In the genomic region with DNA sequence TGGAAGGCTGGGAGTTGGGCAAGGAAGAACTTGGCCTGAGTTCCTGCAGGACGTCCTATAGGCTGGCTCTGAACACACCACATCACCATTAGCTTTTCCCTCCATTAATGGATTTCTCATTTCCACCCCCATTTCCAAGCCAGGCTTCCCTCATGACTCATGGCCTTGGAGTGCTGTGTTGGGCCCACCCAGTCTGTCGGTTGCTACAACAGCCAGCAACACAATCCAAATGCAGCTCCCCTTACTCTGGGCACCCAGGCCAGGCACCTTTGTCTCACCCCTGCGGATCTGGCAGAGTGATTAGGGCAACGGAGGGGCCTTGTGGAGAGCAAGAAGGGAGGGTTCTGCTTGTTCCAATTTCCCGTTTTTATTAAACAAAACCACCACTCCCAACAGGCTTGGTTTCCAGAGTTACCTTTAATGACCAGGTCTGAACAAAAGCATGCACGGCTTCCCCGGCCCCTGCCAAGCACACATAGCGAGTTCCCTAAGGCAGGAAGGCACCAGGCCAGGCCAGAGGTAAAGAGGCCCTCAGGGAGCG, we compare ENCODE assay signal across 9 mouse cellular contexts. TPM values are rescaled to one million over a fixed set of nuclear protein-coding genes. Genes with fewer than 3 reads are reported as not detected.
DNase-seq lines count a peak whose midpoint lies in the region; ATAC-seq and TF ChIP-seq lines count a peak whose summit lies in the region.
"Had no signal": no experiment of that assay in that cellular context is flagged by ENCODE, and none has a peak within 500 bp of the region (broad histone marks: within the 10 kb centered on the region; RNA-seq: fewer than 3 reads in every experiment).

No protein-coding gene starts in this region.

- no peak for TF ChIP-seq POLR2A in limb, embryonic 14.5 days (IDR thresholded peaks at IDR 0.05; ENCODE audit: borderline replicate concordance, extremely low read depth, insufficient read depth, insufficient read length)

- DNase-seq in 3T3-L1 (ENCODE audit: low read depth, low spot score) (peak; percentile 95), NIH3T3 (ENCODE audit: low read depth) (peak; percentile 94), liver (no peak)
- peak; percentile 81 to 91 for DNase-seq in heart, adult 18-20 months
- peak; percentile 61 for DNase-seq in limb, embryonic 14.5 days (ENCODE audit: low spot score)
- DNase-seq in spleen, postnatal 10 days (ENCODE audit: low spot score in 2 of 2) = no peak
- no peak for DNase-seq in frontal cortex, postnatal 25 days (ENCODE audit: low spot score in 2 of 2)
- DNase-seq in cerebellum, postnatal 36 days = no peak
- DNase-seq: left cerebral cortex, postnatal 4 days had no signal

- peaks cover 17% of the 10 kb centered on the region for H3K36me3 ChIP-seq in limb, embryonic 14.5 days (ENCODE audit: control insufficient read depth, insufficient read depth, low read length)

- peak; percentile 73 for ATAC-seq in limb, embryonic 14.5 days (ENCODE audit: low FRiP score, low read depth)

- no peak overlapping the region for H3K4me3 ChIP-seq in limb, embryonic 14.5 days (replicated peaks; ENCODE audit: low read length)

- peak overlapping the region; percentile 75 for H3K27ac ChIP-seq in limb, embryonic 14.5 days (replicated peaks; ENCODE audit: low read depth, low read length)

- H3K27me3 ChIP-seq in limb, embryonic 14.5 days (ENCODE audit: control insufficient read depth, insufficient read depth, low read length) = peaks cover 18% of the 10 kb centered on the region

- no peaks in the 10 kb centered on the region for H3K9me3 ChIP-seq in limb, embryonic 14.5 days (ENCODE audit: control insufficient read depth, low read length)

- no peak overlapping the region for H3K4me2 ChIP-seq in limb, embryonic 14.5 days (replicated peaks; ENCODE audit: low read depth, low read length, severe bottlenecking)

- peaks cover 31% of the 10 kb centered on the region for H3K4me1 ChIP-seq in limb, embryonic 14.5 days (ENCODE audit: control insufficient read depth, insufficient read depth, low read length)

- H3K9ac ChIP-seq in limb, embryonic 14.5 days (ENCODE audit: low read depth, low read length, severe bottlenecking) = no peak overlapping the region

- WGBS in limb, embryonic 14.5 days = 31% methylated on average over 9 of the region's 9 CpGs

RNA-seq across cellular contexts. Expression of gene Cavin1, which starts 8.2 kb away (rescaled TPM):
- 100 to 1,000 TPM; 192 to 214 TPM for total RNA-seq in heart, adult 18-20 months (2021)
- 81.3 and 96.8 TPM in 2 replicates for polyA plus RNA-seq in limb, embryonic 14.5 days (2012; rRNA removed)
- 128 and 135 TPM in 2 replicates for polyA plus RNA-seq in limb, embryonic 14.5 days (2014; fragmentation: Nextera tagmentation; extraction: Ambion mirVana)

RNA-seq across cellular contexts. Expression of gene Stat3, which starts 23.1 kb away (rescaled TPM):
- total RNA-seq in heart, adult 18-20 months (2021) = 10 to 100 TPM; 71.8 to 83.2 TPM
- polyA plus RNA-seq in limb, embryonic 14.5 days (2012; rRNA removed) = 56.1 and 66.2 TPM in 2 replicates
- 63.0 and 65.9 TPM in 2 replicates for polyA plus RNA-seq in limb, embryonic 14.5 days (2014; fragmentation: Nextera tagmentation; extraction: Ambion mirVana)

RNA-seq across cellular contexts. Expression of gene Atp6v0a1, which starts 46.8 kb away (rescaled TPM):
- total RNA-seq in heart, adult 18-20 months (2021) = 10 to 100 TPM; 87.1 to 92.2 TPM
- 60.9 and 72.8 TPM in 2 replicates for polyA plus RNA-seq in limb, embryonic 14.5 days (2012; rRNA removed)
- polyA plus RNA-seq in limb, embryonic 14.5 days (2014; fragmentation: Nextera tagmentation; extraction: Ambion mirVana) = 31.8 and 32.7 TPM in 2 replicates

Comparison
In these comparisons a context has a peak if more than half of its experiments do, and no peak if none do; other contexts are left out.
1. DNase-seq: peak in 3T3-L1 (single experiment), NIH3T3 (single experiment), heart, adult 18-20 months (2 of 2) and limb, embryonic 14.5 days (single experiment); none in spleen, postnatal 10 days (0 of 2), liver (single experiment), frontal cortex, postnatal 25 days (0 of 2) and cerebellum, postnatal 36 days (0 of 2).